Mouse (Mus musculus): ENCODE data around the gene Klhl5.

GRCm38 (mm10) chr5:65122616-65123015, 15.3 kb downstream of the Klhl5 start:
- TF ChIP-seq POLR2A (IDR thresholded peaks at IDR 0.05; ENCODE audit: borderline replicate concordance, insufficient read depth, low read length) (no peak), CTCF (IDR thresholded peaks at IDR 0.05; ENCODE audit: borderline replicate concordance, insufficient read depth, low read depth, low read length) (no peak)

All from cerebellum, adult 2 months (tissue).